Mouse (Mus musculus): ENCODE results near the gene Drap1. TPM values are rescaled to one million over a fixed set of nuclear protein-coding genes. Genes with fewer than 3 reads are reported as not detected.

The Drap1 gene
- polyA plus RNA-seq, 1 experiment from 2014 or later: 191 TPM

Other genes starting within 250 kb of the Drap1 start
- 28.1 and 30.9 TPM in 2 replicates for gene Pacs1, start 151.9 kb downstream of the Drap1 start, polyA plus RNA-seq (2014; fragmentation: Nextera tagmentation; extraction: Ambion mirVana)
- 247 and 281 TPM in 2 replicates for gene Sf3b2, start 129.5 kb downstream of the Drap1 start, polyA plus RNA-seq (2014; fragmentation: Nextera tagmentation; extraction: Ambion mirVana)
- gene Gal3st3, start 126.6 kb downstream of the Drap1 start, polyA plus RNA-seq (2014; fragmentation: Nextera tagmentation; extraction: Ambion mirVana): 4.0 and 4.3 TPM in 2 replicates
- gene Catsper1, start 89.2 kb downstream of the Drap1 start, polyA plus RNA-seq (2014; fragmentation: Nextera tagmentation; extraction: Ambion mirVana): not detected in 2 replicates
- 7.5 and 9.2 TPM in 2 replicates for gene Cst6, start 75.4 kb downstream of the Drap1 start, polyA plus RNA-seq (2014; fragmentation: Nextera tagmentation; extraction: Ambion mirVana)
- 35.0 and 35.7 TPM in 2 replicates for gene Eif1ad, start 58.2 kb downstream of the Drap1 start, polyA plus RNA-seq (2014; fragmentation: Nextera tagmentation; extraction: Ambion mirVana)
- gene Banf1, start 57.8 kb downstream of the Drap1 start, polyA plus RNA-seq (2014; fragmentation: Nextera tagmentation; extraction: Ambion mirVana): 375 and 387 TPM in 2 replicates
- 50.3 and 65.9 TPM in 2 replicates for gene Sart1, start 36.3 kb downstream of the Drap1 start, polyA plus RNA-seq (2014; fragmentation: Nextera tagmentation; extraction: Ambion mirVana)
- gene Tsga10ip, start 22.5 kb downstream of the Drap1 start, polyA plus RNA-seq (2014; fragmentation: Nextera tagmentation; extraction: Ambion mirVana): 0.53 TPM in 1 of 2 replicates, not detected in the other
- gene AI837181, start 165 bp upstream of the Drap1 start, polyA plus RNA-seq (2014; fragmentation: Nextera tagmentation; extraction: Ambion mirVana): 51.1 and 56.1 TPM in 2 replicates
- not detected in 2 replicates for gene Fosl1, start 22.6 kb upstream of the Drap1 start, polyA plus RNA-seq (2014; fragmentation: Nextera tagmentation; extraction: Ambion mirVana)
- gene Ccdc85b, start 32.9 kb upstream of the Drap1 start, polyA plus RNA-seq (2014; fragmentation: Nextera tagmentation; extraction: Ambion mirVana): 5.7 and 6.1 TPM in 2 replicates
- gene Fibp, start 35.6 kb upstream of the Drap1 start, polyA plus RNA-seq (2014; fragmentation: Nextera tagmentation; extraction: Ambion mirVana): 75.0 and 99.0 TPM in 2 replicates
- gene Ctsw, start 43.5 kb upstream of the Drap1 start, polyA plus RNA-seq (2014; fragmentation: Nextera tagmentation; extraction: Ambion mirVana): 0.85 and 1.5 TPM in 2 replicates
- gene Efemp2, start 49.0 kb upstream of the Drap1 start, polyA plus RNA-seq (2014; fragmentation: Nextera tagmentation; extraction: Ambion mirVana): 175 and 190 TPM in 2 replicates
- gene Mus81, start 63.4 kb upstream of the Drap1 start, polyA plus RNA-seq (2014; fragmentation: Nextera tagmentation; extraction: Ambion mirVana): 38.0 and 39.6 TPM in 2 replicates
- 2,353 and 2,499 TPM in 2 replicates for gene Cfl1, start 65.5 kb upstream of the Drap1 start, polyA plus RNA-seq (2014; fragmentation: Nextera tagmentation; extraction: Ambion mirVana)
- not detected in 2 replicates for gene 1700020D05Rik, start 78.8 kb upstream of the Drap1 start, polyA plus RNA-seq (2014; fragmentation: Nextera tagmentation; extraction: Ambion mirVana)
- 10.7 and 13.2 TPM in 2 replicates for gene Snx32, start 85.6 kb upstream of the Drap1 start, polyA plus RNA-seq (2014; fragmentation: Nextera tagmentation; extraction: Ambion mirVana)
- gene Ovol1, start 135.7 kb upstream of the Drap1 start, polyA plus RNA-seq (2014; fragmentation: Nextera tagmentation; extraction: Ambion mirVana): 6.1 and 6.4 TPM in 2 replicates
- 3.3 and 3.8 TPM in 2 replicates for gene Ap5b1, start 143.0 kb upstream of the Drap1 start, polyA plus RNA-seq (2014; fragmentation: Nextera tagmentation; extraction: Ambion mirVana)
- gene Rnaseh2c, start 176.9 kb upstream of the Drap1 start, polyA plus RNA-seq (2014; fragmentation: Nextera tagmentation; extraction: Ambion mirVana): 94.8 and 110 TPM in 2 replicates
- gene Kat5, start 185.3 kb upstream of the Drap1 start, polyA plus RNA-seq (2014; fragmentation: Nextera tagmentation; extraction: Ambion mirVana): 24.7 and 32.5 TPM in 2 replicates
- gene Rela, start 212.5 kb upstream of the Drap1 start, polyA plus RNA-seq (2014; fragmentation: Nextera tagmentation; extraction: Ambion mirVana): 49.2 and 52.9 TPM in 2 replicates
- gene Sipa1, start 238.7 kb upstream of the Drap1 start, polyA plus RNA-seq (2014; fragmentation: Nextera tagmentation; extraction: Ambion mirVana): 24.4 and 26.6 TPM in 2 replicates